Mouse (Mus musculus) ES-E14 (cell line): Measurements from ENCODE around the gene Tspan2. TPM values are rescaled to one million over a fixed set of nuclear protein-coding genes. Genes with fewer than 3 reads are reported as not detected.
A peak's percentile ranks its signal among the peaks of the same experiment; 100 is the strongest.

Experiments used
- DNase-seq: peaks from one replicate; pipeline ENCODE4 v3.0.0-alpha.2; 2013; ENCODE audit warnings: low read depth, low spot score
- H3K27ac ChIP-seq: 2 replicates; pipeline ENCODE4 v1.5.1; 2012; ENCODE audit warnings: low read depth, mild to moderate bottlenecking, low read length, moderate library complexity, mixed read lengths; ENCODE audit not compliant: poor library complexity, insufficient read depth, severe bottlenecking
- H3K36me3 ChIP-seq: 2 replicates; pipeline ENCODE4 v1.6.1; 2012; ENCODE audit warnings: mild to moderate bottlenecking, low read length, moderate library complexity, mixed read lengths; ENCODE audit not compliant: control insufficient read depth, poor library complexity, insufficient read depth, severe bottlenecking
- H3K4me1 ChIP-seq, 2 experiments: fragments of 150-350 bp in 1 of 2; sonication (generic) in 1 of 2; 2 replicates each; pipeline ENCODE4 v1.6.1; 2012; ENCODE audit warnings: low read length in 2 of 2, mild to moderate bottlenecking in 1 of 2, mixed read lengths in 1 of 2; ENCODE audit not compliant: control insufficient read depth in 2 of 2, insufficient read depth in 2 of 2, poor library complexity in 1 of 2
- H3K4me3 ChIP-seq, 2 experiments: fragments of 150-350 bp in 1 of 2; sonication (generic) in 1 of 2; 2 replicates each; pipeline ENCODE4 v1.5.1; 2012; ENCODE audit warnings: low read length in 2 of 2, low read depth in 1 of 2, mild to moderate bottlenecking in 1 of 2, mixed read lengths in 1 of 2; ENCODE audit not compliant: insufficient read depth in 1 of 2, poor library complexity in 1 of 2, severe bottlenecking in 1 of 2
- H3K9ac ChIP-seq: 2 replicates; pipeline ENCODE4 v1.6.1; 2012; ENCODE audit warnings: low read depth, mild to moderate bottlenecking, low read length, mixed read lengths; ENCODE audit not compliant: poor library complexity, insufficient read depth, severe bottlenecking
- H3K9me3 ChIP-seq: fragments of 150-350 bp; sonication (generic); 2 replicates; pipeline ENCODE4 v1.6.1; 2012; ENCODE audit warnings: low read depth, mild to moderate bottlenecking, low read length; ENCODE audit not compliant: control insufficient read depth, insufficient read depth
- CHD2 ChIP-seq: IDR thresholded peaks from 2 replicates; pipeline ENCODE4 v1.6.1; 2014; ENCODE audit warnings: mild to moderate bottlenecking, low read depth, low read length, inconsistent platforms
- HCFC1 ChIP-seq: IDR thresholded peaks from 2 replicates; pipeline ENCODE4 v1.6.1; 2012; ENCODE audit warnings: low read length, inconsistent platforms, borderline replicate concordance; ENCODE audit not compliant: insufficient read depth
- MAFK ChIP-seq: IDR thresholded peaks from 2 replicates; pipeline ENCODE4 v1.6.1; 2014; ENCODE audit warnings: mild to moderate bottlenecking, low read depth, low read length, inconsistent platforms; ENCODE audit not compliant: insufficient read depth
- ZC3H11A ChIP-seq: IDR thresholded peaks from 2 replicates; pipeline ENCODE4 v1.6.1; 2012; ENCODE audit warnings: low read depth, mild to moderate bottlenecking, inconsistent platforms, low read length, borderline replicate concordance
- ZNF384 ChIP-seq: IDR thresholded peaks from 2 replicates; pipeline ENCODE4 v1.6.1; 2012; ENCODE audit warnings: low read depth, low read length, inconsistent platforms
- in situ Hi-C, 2 experiments: fragments of 600-800 bp; cut with MboI; formaldehyde crosslinking; loops; one replicate each; pipeline ENCODE4 v1.15.1; 2025; ENCODE audit warnings: low sequenced_read_pairs in 2 of 2, inconsistent platforms in 1 of 2; ENCODE audit not compliant: unreplicated experiment in 2 of 2
- total RNA-seq: library from RNA; depleted of rRNA; stranded (reverse); fragments of 300-350 nt; gene quantifications from 2 replicates; pipeline ENCODE4 v1.2.3, GENCODE M21; 2012

The Tspan2 gene
- total RNA-seq, 1 experiment = 23.2 TPM

DNA sequence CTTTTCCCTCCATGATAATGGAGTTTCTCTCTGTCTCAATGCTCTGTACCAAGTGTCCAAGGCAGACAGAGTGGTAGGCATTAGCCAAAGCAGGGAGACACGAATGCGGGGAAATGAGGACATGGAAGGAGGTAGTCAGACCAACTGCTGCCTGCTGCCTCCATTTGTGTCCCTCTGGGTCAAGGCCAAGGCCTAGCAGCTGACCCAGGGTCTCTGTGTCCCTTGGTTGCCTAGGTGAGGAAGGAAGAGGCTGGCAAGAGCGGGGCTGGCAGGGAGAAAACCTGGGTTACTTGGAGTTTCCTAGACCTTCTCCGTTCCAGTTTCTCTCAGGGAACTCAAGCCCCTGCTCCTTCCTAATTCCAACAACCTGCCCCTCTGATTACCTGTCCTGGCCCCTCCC is 17.7 kb downstream of the Tspan2 start:
- H3K9me3 ChIP-seq = no peaks in the 10 kb centered on the region
- H3K4me1 ChIP-seq = peaks cover 0 to 3% of the 10 kb centered on the region in 2 experiments; a peak in 1 of 4 replicates
- H3K4me3 ChIP-seq = no peak overlapping the region
- DNase-seq = no peak
- in situ Hi-C loops = no loop called here
- no peaks in the 10 kb centered on the region for H3K36me3 ChIP-seq
- no peak overlapping the region for H3K27ac ChIP-seq
- no peak for TF ChIP-seq HCFC1
- no peak for TF ChIP-seq ZC3H11A
- H3K9ac ChIP-seq = no peak overlapping the region

DNA sequence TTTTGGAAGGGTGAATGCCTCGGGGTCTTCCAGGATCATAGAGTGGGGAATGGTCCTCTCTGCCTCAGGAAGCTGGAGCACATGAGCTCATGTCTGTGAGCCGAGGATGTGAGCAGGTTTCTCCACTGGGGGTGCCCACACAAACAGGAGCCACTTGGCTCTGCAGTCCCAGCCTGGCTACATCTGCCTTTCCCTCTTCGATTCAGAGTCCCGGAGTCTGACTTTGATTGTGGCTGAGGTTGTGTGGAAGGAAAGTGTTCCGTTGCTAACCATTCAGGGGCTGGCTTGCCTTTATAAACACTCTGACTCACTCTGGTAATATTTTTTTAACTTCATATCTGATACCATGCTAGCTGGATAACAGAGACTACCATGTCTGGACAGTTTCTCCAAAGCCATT is 18.1 kb downstream of the Tspan2 start:
- no peak for DNase-seq
- no peak overlapping the region for H3K9ac ChIP-seq
- no peaks in the 10 kb centered on the region for H3K9me3 ChIP-seq
- H3K4me3 ChIP-seq = no peak overlapping the region
- H3K27ac ChIP-seq = no peak overlapping the region
- peaks cover 0 to 2% of the 10 kb centered on the region in 2 experiments; a peak in 1 of 4 replicates for H3K4me1 ChIP-seq
- no peak for TF ChIP-seq CHD2
- TF ChIP-seq ZC3H11A = no peak
- no peak for TF ChIP-seq ZNF384
- TF ChIP-seq HCFC1 = no peak
- no peak for TF ChIP-seq MAFK
- in situ Hi-C loops = no loop called here
- H3K36me3 ChIP-seq = no peaks in the 10 kb centered on the region

DNA sequence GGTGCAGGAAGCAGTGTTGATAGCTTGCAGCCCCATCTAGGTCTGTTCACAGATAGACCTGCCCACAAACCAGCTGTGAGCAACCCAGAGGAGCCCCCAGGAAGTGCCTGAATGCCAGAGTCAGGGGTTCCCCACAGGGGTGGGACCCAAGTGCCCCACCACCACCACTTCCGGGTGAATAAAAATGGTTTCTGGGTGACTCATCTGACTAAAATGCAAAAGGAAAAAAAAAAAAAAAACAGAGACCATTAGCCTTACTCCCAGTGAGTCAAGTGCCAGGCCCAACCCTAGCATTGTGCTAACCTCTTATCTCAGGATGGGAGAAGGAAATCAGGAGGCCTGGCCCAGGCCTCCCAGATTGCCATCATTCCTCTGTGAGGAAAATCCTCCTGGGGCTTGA is 21.5 kb downstream of the Tspan2 start:
- peak; percentile 57; the same call in 1 of the 2 replicates for TF ChIP-seq ZNF384
- TF ChIP-seq HCFC1 = no peak
- TF ChIP-seq ZC3H11A = no peak
- no peak for TF ChIP-seq CHD2
- no peak for TF ChIP-seq MAFK
- DNase-seq = peak; percentile 4
- no peak overlapping the region for H3K4me3 ChIP-seq
- H3K36me3 ChIP-seq = no peaks in the 10 kb centered on the region
- H3K4me1 ChIP-seq = no peaks in the 10 kb centered on the region
- no peaks in the 10 kb centered on the region for H3K9me3 ChIP-seq
- H3K27ac ChIP-seq = no peak overlapping the region
- in situ Hi-C loops = no loop called here
- no peak overlapping the region for H3K9ac ChIP-seq

DNA sequence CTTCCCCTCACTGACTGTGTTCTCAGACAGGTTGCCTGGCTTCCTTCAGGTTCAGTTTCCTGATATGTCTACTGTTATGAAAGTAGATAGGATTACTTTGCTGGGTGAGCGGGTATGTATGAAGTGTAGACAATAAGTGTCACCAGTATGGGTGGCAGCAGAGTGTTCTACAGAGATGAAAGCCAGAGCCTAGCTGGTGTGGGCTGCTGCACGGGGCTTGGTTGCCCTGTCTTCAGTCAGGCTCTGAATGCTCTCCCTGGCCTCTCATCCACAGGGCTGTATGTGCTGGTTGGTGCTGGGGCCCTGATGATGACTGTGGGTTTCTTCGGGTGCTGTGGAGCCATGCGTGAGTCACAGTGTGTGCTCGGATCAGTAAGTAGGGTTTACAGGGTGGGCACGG is 22.7 kb downstream of the Tspan2 start:
- Histone ChIP-seq H3K9ac (no peak overlapping the region), H3K4me3 (no peak overlapping the region), H3K4me1 (no peaks in the 10 kb centered on the region), H3K27ac (no peak overlapping the region), H3K36me3 (no peaks in the 10 kb centered on the region), H3K9me3 (no peaks in the 10 kb centered on the region)
- TF ChIP-seq HCFC1 (no peak), MAFK (no peak), ZNF384 (no peak), ZC3H11A (no peak), CHD2 (no peak)
- DNase-seq = no peak
- in situ Hi-C loops = no loop called here

DNA sequence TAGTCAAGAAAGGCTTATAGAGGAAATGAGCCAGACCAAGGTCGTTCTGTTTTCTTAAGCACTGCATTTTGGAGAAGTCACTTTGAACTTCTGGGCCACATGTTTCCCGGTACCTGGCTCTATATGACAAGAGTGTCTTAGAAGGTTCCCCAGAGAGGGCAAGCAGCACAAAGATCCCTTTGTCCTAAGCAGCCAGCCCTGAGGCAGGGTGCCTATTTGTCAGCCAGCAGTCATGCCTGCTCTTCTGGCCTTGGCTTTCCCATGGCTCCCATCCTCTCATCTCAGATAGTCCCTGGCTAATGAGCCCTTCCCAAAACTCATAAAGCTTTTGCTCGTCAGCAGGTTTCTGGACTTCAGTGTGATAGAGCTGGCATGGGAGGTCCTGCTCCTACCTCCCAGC is 25.9 kb downstream of the Tspan2 start:
- TF ChIP-seq MAFK (no peak), HCFC1 (no peak), ZNF384 (no peak), ZC3H11A (no peak), CHD2 (no peak)
- Histone ChIP-seq H3K9me3 (no peaks in the 10 kb centered on the region), H3K9ac (no peak overlapping the region), H3K27ac (no peak overlapping the region), H3K4me1 (no peaks in the 10 kb centered on the region), H3K4me3 (no peak overlapping the region), H3K36me3 (no peaks in the 10 kb centered on the region)
- in situ Hi-C loops = no loop called here
- no peak for DNase-seq
